In genomic region chr3:131251601-131252000, GRCm38 (mm10) we compare ENCODE assay signal across 25 mouse cellular contexts. TPM values are rescaled to one million over a fixed set of nuclear protein-coding genes. Genes with fewer than 3 reads are reported as not detected.
DNase-seq lines count a peak whose midpoint lies in the region; ATAC-seq and TF ChIP-seq lines count a peak whose summit lies in the region.
"Had no signal": no experiment of that assay in that cellular context is flagged by ENCODE, and none has a peak within 500 bp of the region (broad histone marks: within the 10 kb centered on the region; RNA-seq: fewer than 3 reads in every experiment).

No protein-coding gene starts in this region.

- H3K9me3 ChIP-seq in heart, embryonic 14.5 days (ENCODE audit: control insufficient read depth, low read length), result 0 out of 2 replicates have a peak, but pooled peaks cover 4% of the 10 kb centered on the region
- H3K9me3 ChIP-seq in heart, embryonic 11.5 days (replicated peaks; ENCODE audit: control insufficient read depth, low read length), result no peaks in the 10 kb centered on the region; the same call in 1 of the 2 replicates
- H3K9me3 ChIP-seq in hindbrain, embryonic 15.5 days, result no peaks in the 10 kb centered on the region
- H3K9me3 ChIP-seq in hindbrain, postnatal 0 days (ENCODE audit: low read length), result no peaks in the 10 kb centered on the region
- H3K9me3 ChIP-seq: embryonic facial prominence, embryonic 15.5 days; forebrain, embryonic 10.5 days; G1E; hindbrain, embryonic 10.5 days had no signal

- ATAC-seq in heart, embryonic 14.5 days (ENCODE audit: insufficient number of reproducible peaks, insufficient read depth, low FRiP score, low read depth), result 0 out of 2 replicates have a peak, but pooled peaks have one; percentile 24
- ATAC-seq in heart, embryonic 11.5 days (replicated peaks; ENCODE audit: insufficient number of reproducible peaks, low FRiP score, low TSS enrichment), result no peak
- ATAC-seq in hindbrain, embryonic 15.5 days (ENCODE audit: low FRiP score, low read depth), result 0 out of 2 replicates have a peak, but pooled peaks have one; percentile 19
- ATAC-seq in hindbrain, postnatal 0 days, result no peak
- ATAC-seq: CD4-positive, CD25-positive, alpha-beta regulatory T cell, adult 4 months; forebrain, embryonic 14.5 days; inflammation-experienced regulatory T-cells, adult 6 months had no signal

- TF ChIP-seq CTCF in hindbrain, postnatal 0 days (IDR thresholded peaks at IDR 0.05; ENCODE audit: low read depth), result no peak

- H3K9ac ChIP-seq in heart, embryonic 14.5 days (ENCODE audit: low read length), result no peak overlapping the region
- H3K9ac ChIP-seq in heart, embryonic 11.5 days (ENCODE audit: low read depth, low read length), result no peak overlapping the region
- no peak overlapping the region for H3K9ac ChIP-seq in hindbrain, embryonic 15.5 days
- H3K9ac ChIP-seq in hindbrain, postnatal 0 days (replicated peaks; ENCODE audit: low read length), result no peak overlapping the region
- H3K9ac ChIP-seq: embryonic facial prominence, embryonic 15.5 days; hindbrain, embryonic 14.5 days had no signal

- 40% methylated on average over 7 of the region's 7 CpGs for WGBS in heart, embryonic 14.5 days
- 53% methylated on average over 7 of the region's 7 CpGs for WGBS in heart, embryonic 11.5 days (ENCODE audit: insufficient replicate concordance)
- WGBS in hindbrain, embryonic 15.5 days, result 93% methylated on average over 7 of the region's 7 CpGs
- 87% methylated on average over 7 of the region's 7 CpGs for WGBS in hindbrain, postnatal 0 days

- H3K4me2 ChIP-seq in heart, embryonic 14.5 days (ENCODE audit: low read length), result no peak overlapping the region
- no peak overlapping the region; the same call in 1 of the 2 replicates for H3K4me2 ChIP-seq in heart, embryonic 11.5 days
- no peak overlapping the region for H3K4me2 ChIP-seq in hindbrain, embryonic 15.5 days
- no peak overlapping the region for H3K4me2 ChIP-seq in hindbrain, postnatal 0 days (ENCODE audit: low read depth, low read length)
- H3K4me2 ChIP-seq: embryonic facial prominence, embryonic 15.5 days; hindbrain, embryonic 14.5 days had no signal

- DNase-seq in heart, adult 11 months, result peak; percentile 92
- no peak for DNase-seq in heart, adult 8-10 months (ENCODE audit: low spot score)
- no peak for DNase-seq in hindbrain, postnatal 0 days (ENCODE audit: low spot score)
- DNase-seq: adrenal gland, adult 8-10 months; B cell, adult 2 months; cerebellum, adult 11 months; cerebellum, adult 8-10 months; cerebellum, postnatal 14 days; embryo, embryonic 11 days; gastrocnemius, adult 2 months; gastrocnemius, postnatal 25 days; kidney, adult 18-20 months had no signal

- peaks cover 24 to 34% of the 10 kb centered on the region in 2 experiments for H3K4me1 ChIP-seq in heart, embryonic 14.5 days (ENCODE audit: control insufficient read depth in 2 of 2, insufficient read depth in 2 of 2, low read length in 2 of 2)
- H3K4me1 ChIP-seq in heart, embryonic 11.5 days (ENCODE audit: control insufficient read depth, insufficient read depth, low read length), result peaks cover 12% of the 10 kb centered on the region
- H3K4me1 ChIP-seq in hindbrain, embryonic 15.5 days (replicated peaks), result no peaks in the 10 kb centered on the region
- no peaks in the 10 kb centered on the region for H3K4me1 ChIP-seq in hindbrain, postnatal 0 days (ENCODE audit: insufficient read depth, low read length)
- H3K4me1 ChIP-seq in brown adipose tissue, adult 24 weeks (ENCODE audit: control insufficient read depth, insufficient read depth, insufficient read length, low read length), result peaks cover 11% of the 10 kb centered on the region
- H3K4me1 ChIP-seq: embryonic facial prominence, embryonic 15.5 days; forebrain, embryonic 10.5 days; hindbrain, embryonic 10.5 days had no signal

- H3K27me3 ChIP-seq in heart, embryonic 14.5 days (ENCODE audit: control insufficient read depth, insufficient read depth, low read length), result no peaks in the 10 kb centered on the region
- H3K27me3 ChIP-seq in heart, embryonic 11.5 days (ENCODE audit: control insufficient read depth, insufficient read depth, low read length), result no peaks in the 10 kb centered on the region
- no peaks in the 10 kb centered on the region for H3K27me3 ChIP-seq in hindbrain, embryonic 15.5 days
- no peaks in the 10 kb centered on the region for H3K27me3 ChIP-seq in hindbrain, postnatal 0 days (ENCODE audit: insufficient read depth, low read length)
- H3K27me3 ChIP-seq: embryonic facial prominence, embryonic 15.5 days had no signal

- peaks cover 34% of the 10 kb centered on the region for H3K36me3 ChIP-seq in heart, embryonic 14.5 days (ENCODE audit: control insufficient read depth, insufficient read depth, low read length)
- H3K36me3 ChIP-seq in heart, embryonic 11.5 days (ENCODE audit: control insufficient read depth, insufficient read depth, low read length), result peaks cover 13% of the 10 kb centered on the region
- no peaks in the 10 kb centered on the region for H3K36me3 ChIP-seq in hindbrain, embryonic 15.5 days
- H3K36me3 ChIP-seq in hindbrain, postnatal 0 days (ENCODE audit: insufficient read depth, low read length), result no peaks in the 10 kb centered on the region; the same call in 1 of the 2 replicates

- H3K4me3 ChIP-seq in heart, embryonic 14.5 days (ENCODE audit: control insufficient read depth in 1 of 2, insufficient read depth in 1 of 2, low read depth in 1 of 2, low read length in 2 of 2), result no peak overlapping the region
- no peak overlapping the region for H3K4me3 ChIP-seq in heart, embryonic 11.5 days (ENCODE audit: low read depth, low read length)
- no peak overlapping the region for H3K4me3 ChIP-seq in hindbrain, embryonic 15.5 days
- H3K4me3 ChIP-seq in hindbrain, postnatal 0 days (ENCODE audit: low read length), result no peak overlapping the region
- H3K4me3 ChIP-seq in brown adipose tissue, adult 24 weeks (ENCODE audit: insufficient read depth, low read depth, low read length), result no peak overlapping the region
- H3K4me3 ChIP-seq: embryonic facial prominence, embryonic 15.5 days; erythroblast, embryonic 14.5 days; forebrain, embryonic 10.5 days; gastrocnemius, adult 2 months; hindbrain, embryonic 10.5 days had no signal

- peak overlapping the region in 1 of 2 experiments; percentile 21; a peak in 1 of 4 replicates for H3K27ac ChIP-seq in heart, embryonic 14.5 days (replicated peaks in 1 of 2; ENCODE audit: control insufficient read depth in 1 of 2, insufficient read depth in 1 of 2, low read depth in 2 of 2, low read length in 2 of 2)
- H3K27ac ChIP-seq in heart, embryonic 11.5 days (ENCODE audit: low read depth, low read length), result no peak overlapping the region
- H3K27ac ChIP-seq in hindbrain, embryonic 15.5 days (replicated peaks), result no peak overlapping the region
- no peak overlapping the region for H3K27ac ChIP-seq in hindbrain, postnatal 0 days
- H3K27ac ChIP-seq in brown adipose tissue, adult 24 weeks (replicated peaks; ENCODE audit: low read depth, low read length), result peak overlapping the region; percentile 87
- H3K27ac ChIP-seq: embryonic facial prominence, embryonic 15.5 days; forebrain, embryonic 10.5 days; hindbrain, embryonic 10.5 days; hindbrain, embryonic 14.5 days had no signal

RNA-seq across cellular contexts. Expression of gene Hadh, which starts 20.3 kb away (rescaled TPM):
- 100 to 1,000 TPM; 729 to 925 (median 854) TPM for total RNA-seq in heart, adult 8-10 months (2022)
- polyA plus RNA-seq in heart, embryonic 14.5 days (2014; fragmentation: Nextera tagmentation; extraction: Ambion mirVana), result 194 and 198 TPM in 2 replicates
- 142 and 174 TPM in 2 replicates for polyA plus RNA-seq in heart, embryonic 11.5 days (2014; fragmentation: Nextera tagmentation; extraction: Ambion mirVana)
- polyA plus RNA-seq in hindbrain, embryonic 15.5 days (2015; fragmentation: Nextera tagmentation; extraction: Ambion mirVana), result 25.6 and 26.9 TPM in 2 replicates
- 25.0 and 27.6 TPM in 2 replicates for total RNA-seq in hindbrain, postnatal 0 days (2014; rRNA removed)
- polyA plus RNA-seq in hindbrain, postnatal 0 days (2015; fragmentation: Nextera tagmentation; extraction: Ambion mirVana), result 46.3 and 50.9 TPM in 2 replicates
- 1,641 and 1,655 TPM in 2 replicates for polyA plus RNA-seq in brown adipose tissue, adult 24 weeks (2012; ENCODE audit: insufficient read depth, insufficient read length, missing spikeins)

RNA-seq across cellular contexts. Expression of gene Cyp2u1, which starts 51.4 kb away (rescaled TPM):
- 10 to 100 TPM; 33.6 to 39.7 (median 37.5) TPM for total RNA-seq in heart, adult 8-10 months (2022)
- polyA plus RNA-seq in heart, embryonic 14.5 days (2014; fragmentation: Nextera tagmentation; extraction: Ambion mirVana), result 13.2 and 13.3 TPM in 2 replicates
- polyA plus RNA-seq in heart, embryonic 11.5 days (2014; fragmentation: Nextera tagmentation; extraction: Ambion mirVana), result 8.1 and 8.4 TPM in 2 replicates
- polyA plus RNA-seq in hindbrain, embryonic 15.5 days (2015; fragmentation: Nextera tagmentation; extraction: Ambion mirVana), result 8.5 and 9.2 TPM in 2 replicates
- total RNA-seq in hindbrain, postnatal 0 days (2014; rRNA removed), result 16.7 and 24.5 TPM in 2 replicates
- polyA plus RNA-seq in hindbrain, postnatal 0 days (2015; fragmentation: Nextera tagmentation; extraction: Ambion mirVana), result 13.7 and 14.5 TPM in 2 replicates
- 28.2 and 36.0 TPM in 2 replicates for polyA plus RNA-seq in brown adipose tissue, adult 24 weeks (2012; ENCODE audit: insufficient read depth, insufficient read length, missing spikeins)
- polyA plus RNA-seq: erythroblast, embryonic 14.5 days; G1E had no signal

Comparison
In these comparisons a context has a peak if more than half of its experiments do, and no peak if none do; other contexts are left out.
1. ATAC-seq: peak in heart, embryonic 14.5 days (single experiment) and hindbrain, embryonic 15.5 days (single experiment); none in heart, embryonic 11.5 days (single experiment) and hindbrain, postnatal 0 days (single experiment).